Mouse (Mus musculus): ENCODE data around the gene Olfr480. TPM values are rescaled to one million over a fixed set of nuclear protein-coding genes. Genes with fewer than 3 reads are reported as not detected.

Olfr480 gene
- not detected for polyA plus RNA-seq (2015; fragmentation: Illumina TruSeq; extraction: RNeasy Lipid Tissue Mini Kit (QIAGEN cat#74804); ENCODE audit: insufficient read depth, low read depth, low replicate concordance)

DNA sequence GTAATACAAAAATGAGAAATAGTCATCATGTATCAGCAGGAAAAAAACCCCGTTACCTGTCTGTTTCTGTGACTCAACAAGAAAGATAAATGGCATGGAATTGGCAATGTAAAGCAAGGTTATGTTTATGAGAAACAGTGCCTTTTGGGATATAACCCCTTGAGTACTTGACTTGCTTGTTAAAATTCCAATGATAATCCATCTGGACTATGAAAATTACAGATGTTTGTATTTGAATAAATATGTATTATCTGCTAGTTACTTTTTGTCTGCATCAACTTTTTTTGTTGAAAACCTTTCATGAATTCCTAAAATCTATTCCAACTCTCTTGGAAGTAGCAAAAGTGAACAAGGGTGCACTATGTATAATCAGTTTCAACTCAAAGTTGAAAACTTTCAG lies at the start of gene Olfr480:
Gene Olfr480 (minus strand): TSS at position 101 of the 400 bp plus-strand sequence.

DNA sequence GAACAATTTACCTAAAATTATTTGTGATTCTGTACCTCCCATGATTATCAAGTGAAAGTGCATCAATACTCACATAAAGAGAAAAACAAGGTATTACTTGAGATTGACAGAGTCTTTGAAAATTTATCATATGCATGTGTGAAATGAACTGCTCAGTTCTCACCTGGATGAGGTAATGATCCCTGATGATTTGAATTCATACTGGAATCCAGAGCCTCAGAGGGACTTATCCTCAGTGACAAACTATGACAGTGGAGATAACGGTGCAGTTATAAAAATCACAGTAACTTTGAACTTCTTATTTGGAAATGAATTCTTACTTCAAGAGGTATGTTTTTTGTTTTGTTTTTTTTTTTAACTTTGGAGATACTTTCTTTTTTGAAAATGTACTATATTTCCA lies 33.4 kb upstream of the Olfr480 start, which contains the start of gene Olfr483:
Gene Olfr483 (plus strand): TSS at position 301 of the 400 bp plus-strand sequence.

DNA sequence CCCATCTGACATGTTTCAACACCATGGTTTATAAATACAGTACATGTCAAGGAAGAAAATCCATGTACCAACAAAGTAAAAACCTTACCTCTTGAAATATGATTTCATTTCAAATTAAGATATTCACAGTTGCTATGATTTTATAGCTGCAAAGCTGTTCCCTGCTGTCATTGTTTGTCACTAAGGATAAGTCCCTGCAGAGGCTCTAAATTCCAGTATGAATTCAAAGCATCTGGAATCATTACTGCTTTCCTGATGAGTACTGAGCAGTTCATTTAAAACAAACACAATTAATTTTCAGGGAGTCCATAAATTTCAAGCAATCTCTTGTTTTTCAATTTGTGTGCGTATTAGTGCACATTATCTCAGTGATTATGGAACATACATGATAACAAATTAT lies 30.3 kb upstream of the Olfr480 start, which contains the start of gene Olfr482:
Gene Olfr482 (minus strand): TSS at position 101 of the 400 bp plus-strand sequence.

DNA sequence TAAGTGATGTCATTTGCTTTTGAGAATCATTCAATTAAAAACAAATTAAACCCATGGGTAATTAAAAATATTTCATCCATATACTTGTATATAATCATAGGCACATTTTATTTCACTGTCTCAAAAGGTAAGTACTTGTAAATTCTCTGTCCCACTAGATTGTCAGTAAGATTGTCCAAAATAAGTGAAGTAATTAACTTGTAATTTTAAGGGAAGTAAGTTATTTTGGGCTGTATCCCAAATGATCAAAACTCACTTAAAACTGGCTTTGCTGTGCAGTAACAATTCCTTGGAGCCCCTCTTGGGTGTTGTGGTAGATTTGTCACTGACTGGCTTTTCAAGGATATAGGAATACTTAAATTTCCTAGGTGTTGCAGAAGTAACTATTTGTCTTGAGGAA lies 12.4 kb upstream of the Olfr480 start, which contains the start of gene Olfr481:
Gene Olfr481 (plus strand): TSS at position 301 of the 400 bp plus-strand sequence.

DNA sequence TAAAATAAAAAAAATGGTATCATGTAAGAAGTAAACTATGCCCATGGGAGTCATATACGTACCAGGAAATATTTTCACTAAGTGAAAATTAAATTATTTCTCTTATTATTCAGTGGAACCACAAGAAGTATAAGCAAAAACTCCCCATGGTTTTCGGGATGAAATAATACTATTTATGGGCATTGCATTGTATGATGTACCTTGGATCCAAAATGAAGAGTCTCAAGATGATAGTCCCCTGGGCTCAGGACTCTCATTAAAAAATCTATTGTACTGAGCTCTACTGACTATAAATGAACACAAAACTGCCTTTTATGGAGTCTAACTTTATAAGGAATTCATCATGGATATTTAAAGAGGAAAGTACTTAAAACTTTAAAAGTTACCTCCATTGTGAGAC lies 16.8 kb downstream of the Olfr480 start, which contains the start of gene Olfr479:
Gene Olfr479 (plus strand): TSS at position 301 of the 400 bp plus-strand sequence.

DNA sequence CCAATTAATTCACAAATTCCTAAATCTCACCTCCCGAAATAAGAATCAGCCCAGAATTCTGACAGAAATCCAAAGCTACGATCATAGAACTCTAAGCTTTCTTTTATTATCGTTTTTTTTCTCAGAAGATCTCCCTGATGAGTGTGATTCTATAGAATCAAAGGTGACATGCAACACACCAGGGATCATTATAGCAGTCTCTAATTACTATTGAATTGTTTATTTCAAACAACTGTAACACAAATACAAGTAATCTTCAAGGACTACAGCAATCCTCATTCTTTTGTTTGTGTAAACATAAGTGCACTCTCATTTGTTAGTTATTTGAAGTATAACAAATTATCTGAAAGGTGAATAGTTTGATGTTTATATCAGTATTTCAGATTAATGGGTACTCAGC lies 33.3 kb downstream of the Olfr480 start, which contains the start of gene Olfr478:
Gene Olfr478 (minus strand): TSS at position 101 of the 400 bp plus-strand sequence.

Other genes with a start within 250 kb of the Olfr480 start
- not detected for gene Olfr469, start 241.8 kb downstream of the Olfr480 start, polyA plus RNA-seq (2015; fragmentation: Illumina TruSeq; extraction: RNeasy Lipid Tissue Mini Kit (QIAGEN cat#74804); ENCODE audit: insufficient read depth, low read depth, low replicate concordance)
- gene Olfr470, start 219.9 kb downstream of the Olfr480 start, polyA plus RNA-seq (2015; fragmentation: Illumina TruSeq; extraction: RNeasy Lipid Tissue Mini Kit (QIAGEN cat#74804); ENCODE audit: insufficient read depth, low read depth, low replicate concordance) = not detected
- gene Olfr472, start 169.4 kb downstream of the Olfr480 start, polyA plus RNA-seq (2015; fragmentation: Illumina TruSeq; extraction: RNeasy Lipid Tissue Mini Kit (QIAGEN cat#74804); ENCODE audit: insufficient read depth, low read depth, low replicate concordance) = not detected
- not detected for gene Olfr473, start 136.9 kb downstream of the Olfr480 start, polyA plus RNA-seq (2015; fragmentation: Illumina TruSeq; extraction: RNeasy Lipid Tissue Mini Kit (QIAGEN cat#74804); ENCODE audit: insufficient read depth, low read depth, low replicate concordance)
- not detected for gene Olfr474, start 112.7 kb downstream of the Olfr480 start, polyA plus RNA-seq (2015; fragmentation: Illumina TruSeq; extraction: RNeasy Lipid Tissue Mini Kit (QIAGEN cat#74804); ENCODE audit: insufficient read depth, low read depth, low replicate concordance)
- not detected for gene Olfr476, start 102.5 kb downstream of the Olfr480 start, polyA plus RNA-seq (2015; fragmentation: Illumina TruSeq; extraction: RNeasy Lipid Tissue Mini Kit (QIAGEN cat#74804); ENCODE audit: insufficient read depth, low read depth, low replicate concordance)
- not detected for gene Olfr477, start 80.7 kb downstream of the Olfr480 start, polyA plus RNA-seq (2015; fragmentation: Illumina TruSeq; extraction: RNeasy Lipid Tissue Mini Kit (QIAGEN cat#74804); ENCODE audit: insufficient read depth, low read depth, low replicate concordance)
- gene Olfr478, start 33.4 kb downstream of the Olfr480 start, polyA plus RNA-seq (2015; fragmentation: Illumina TruSeq; extraction: RNeasy Lipid Tissue Mini Kit (QIAGEN cat#74804); ENCODE audit: insufficient read depth, low read depth, low replicate concordance) = not detected
- not detected for gene Olfr479, start 16.7 kb downstream of the Olfr480 start, polyA plus RNA-seq (2015; fragmentation: Illumina TruSeq; extraction: RNeasy Lipid Tissue Mini Kit (QIAGEN cat#74804); ENCODE audit: insufficient read depth, low read depth, low replicate concordance)
- not detected for gene Olfr481, start 12.5 kb upstream of the Olfr480 start, polyA plus RNA-seq (2015; fragmentation: Illumina TruSeq; extraction: RNeasy Lipid Tissue Mini Kit (QIAGEN cat#74804); ENCODE audit: insufficient read depth, low read depth, low replicate concordance)
- not detected for gene Olfr482, start 30.2 kb upstream of the Olfr480 start, polyA plus RNA-seq (2015; fragmentation: Illumina TruSeq; extraction: RNeasy Lipid Tissue Mini Kit (QIAGEN cat#74804); ENCODE audit: insufficient read depth, low read depth, low replicate concordance)
- not detected for gene Olfr483, start 33.5 kb upstream of the Olfr480 start, polyA plus RNA-seq (2015; fragmentation: Illumina TruSeq; extraction: RNeasy Lipid Tissue Mini Kit (QIAGEN cat#74804); ENCODE audit: insufficient read depth, low read depth, low replicate concordance)
- not detected for gene Olfr484, start 60.1 kb upstream of the Olfr480 start, polyA plus RNA-seq (2015; fragmentation: Illumina TruSeq; extraction: RNeasy Lipid Tissue Mini Kit (QIAGEN cat#74804); ENCODE audit: insufficient read depth, low read depth, low replicate concordance)
- not detected for gene Olfr485, start 92.5 kb upstream of the Olfr480 start, polyA plus RNA-seq (2015; fragmentation: Illumina TruSeq; extraction: RNeasy Lipid Tissue Mini Kit (QIAGEN cat#74804); ENCODE audit: insufficient read depth, low read depth, low replicate concordance)
- gene Olfr486, start 105.4 kb upstream of the Olfr480 start, polyA plus RNA-seq (2015; fragmentation: Illumina TruSeq; extraction: RNeasy Lipid Tissue Mini Kit (QIAGEN cat#74804); ENCODE audit: insufficient read depth, low read depth, low replicate concordance) = not detected
- not detected for gene Olfr487, start 147.3 kb upstream of the Olfr480 start, polyA plus RNA-seq (2015; fragmentation: Illumina TruSeq; extraction: RNeasy Lipid Tissue Mini Kit (QIAGEN cat#74804); ENCODE audit: insufficient read depth, low read depth, low replicate concordance)
- not detected for gene Olfr488, start 191.0 kb upstream of the Olfr480 start, polyA plus RNA-seq (2015; fragmentation: Illumina TruSeq; extraction: RNeasy Lipid Tissue Mini Kit (QIAGEN cat#74804); ENCODE audit: insufficient read depth, low read depth, low replicate concordance)
- gene Olfr490, start 221.6 kb upstream of the Olfr480 start, polyA plus RNA-seq (2015; fragmentation: Illumina TruSeq; extraction: RNeasy Lipid Tissue Mini Kit (QIAGEN cat#74804); ENCODE audit: insufficient read depth, low read depth, low replicate concordance) = not detected
- gene Olfr491, start 246.1 kb upstream of the Olfr480 start, polyA plus RNA-seq (2015; fragmentation: Illumina TruSeq; extraction: RNeasy Lipid Tissue Mini Kit (QIAGEN cat#74804); ENCODE audit: insufficient read depth, low read depth, low replicate concordance) = not detected